Mouse (Mus musculus) right cerebral cortex, postnatal 14 days (tissue): ENCODE data around the gene Itk.

Experiments
- DNase-seq: peaks from one replicate; pipeline ENCODE4 v3.0.0; 2022

The Itk gene

GRCm38 (mm10) chr11:46390621-46391020, 1.3 kb upstream of the Itk start:
- no peak for DNase-seq

- no peak for DNase-seq
Measured at GRCm38 (mm10) chr11:46388438-46388837, 877 bp downstream of the Itk start.

DNA sequence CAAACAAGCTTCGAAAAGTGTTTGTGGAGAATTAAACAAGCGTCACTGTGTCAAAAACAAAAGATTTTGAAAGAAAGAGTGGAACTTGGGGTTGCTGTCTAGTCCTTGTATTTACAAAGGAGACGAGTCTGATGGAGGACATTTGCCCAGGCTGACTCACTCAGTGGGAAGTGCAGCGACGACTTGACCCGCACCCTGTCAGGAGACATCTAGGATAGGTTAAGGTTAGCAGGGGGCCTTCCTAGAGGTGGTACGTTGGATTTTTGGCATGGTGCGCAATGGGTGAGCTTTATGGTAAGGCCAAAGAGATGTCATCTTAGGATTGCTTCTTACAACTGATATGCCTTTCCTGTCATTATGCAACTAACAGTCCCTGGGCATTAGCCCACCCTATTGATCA, 2.3 kb downstream of the Itk start:
- DNase-seq, result no peak

- DNase-seq, result no peak
Measured at GRCm38 (mm10) chr11:46386556-46386955, 2.8 kb downstream of the Itk start.

DNA sequence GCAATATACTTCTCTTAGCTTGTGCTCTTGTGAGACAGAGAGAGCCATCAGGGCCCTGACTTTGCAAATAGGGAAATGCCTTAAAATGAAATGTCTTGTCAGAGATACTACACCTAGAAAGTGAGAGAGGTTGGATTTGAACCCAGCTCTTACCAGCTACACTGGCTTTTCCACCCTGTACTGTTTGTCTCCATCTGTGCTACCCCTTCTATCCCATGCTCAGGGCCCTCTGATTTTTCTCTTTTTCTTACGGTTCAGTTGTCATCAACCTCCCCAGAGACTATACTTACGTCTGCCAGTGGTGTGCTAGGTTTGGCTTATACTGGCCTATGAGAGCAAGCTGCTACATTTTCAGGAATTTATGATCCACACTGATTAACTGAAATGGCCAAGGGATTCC, 4.4 kb downstream of the Itk start:
- DNase-seq, result no peak

GRCm38 (mm10) chr11:46382466-46382865, 6.8 kb downstream of the Itk start:
- DNase-seq, result no peak

DNA sequence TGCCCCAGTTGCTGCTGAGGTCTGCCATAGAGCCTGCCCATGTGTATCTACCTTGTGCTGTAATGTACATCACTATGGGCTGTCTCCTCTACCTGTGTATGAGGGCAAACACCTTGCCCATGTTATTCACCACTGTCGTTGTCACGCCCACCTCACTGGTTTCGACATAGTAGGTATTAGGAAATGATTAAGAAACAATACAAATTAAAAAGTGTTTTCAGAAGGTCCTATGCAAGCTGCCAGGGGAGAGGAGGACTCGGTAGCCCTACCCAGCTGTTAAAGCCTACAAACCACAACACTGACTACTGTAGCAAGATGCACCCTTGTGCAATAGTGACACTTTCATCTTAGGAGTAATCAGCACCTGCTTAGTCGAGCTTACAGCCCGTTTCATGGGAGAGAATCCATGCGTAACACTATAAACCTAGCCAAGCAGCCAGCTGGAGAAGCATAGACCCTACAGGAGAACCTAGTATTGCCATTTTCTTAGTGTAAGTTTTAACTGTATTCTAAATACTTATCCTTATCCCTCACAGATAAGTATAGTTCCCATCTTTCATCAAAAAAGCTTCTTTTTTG, 9.1 kb downstream of the Itk start:
- no peak for DNase-seq

DNA sequence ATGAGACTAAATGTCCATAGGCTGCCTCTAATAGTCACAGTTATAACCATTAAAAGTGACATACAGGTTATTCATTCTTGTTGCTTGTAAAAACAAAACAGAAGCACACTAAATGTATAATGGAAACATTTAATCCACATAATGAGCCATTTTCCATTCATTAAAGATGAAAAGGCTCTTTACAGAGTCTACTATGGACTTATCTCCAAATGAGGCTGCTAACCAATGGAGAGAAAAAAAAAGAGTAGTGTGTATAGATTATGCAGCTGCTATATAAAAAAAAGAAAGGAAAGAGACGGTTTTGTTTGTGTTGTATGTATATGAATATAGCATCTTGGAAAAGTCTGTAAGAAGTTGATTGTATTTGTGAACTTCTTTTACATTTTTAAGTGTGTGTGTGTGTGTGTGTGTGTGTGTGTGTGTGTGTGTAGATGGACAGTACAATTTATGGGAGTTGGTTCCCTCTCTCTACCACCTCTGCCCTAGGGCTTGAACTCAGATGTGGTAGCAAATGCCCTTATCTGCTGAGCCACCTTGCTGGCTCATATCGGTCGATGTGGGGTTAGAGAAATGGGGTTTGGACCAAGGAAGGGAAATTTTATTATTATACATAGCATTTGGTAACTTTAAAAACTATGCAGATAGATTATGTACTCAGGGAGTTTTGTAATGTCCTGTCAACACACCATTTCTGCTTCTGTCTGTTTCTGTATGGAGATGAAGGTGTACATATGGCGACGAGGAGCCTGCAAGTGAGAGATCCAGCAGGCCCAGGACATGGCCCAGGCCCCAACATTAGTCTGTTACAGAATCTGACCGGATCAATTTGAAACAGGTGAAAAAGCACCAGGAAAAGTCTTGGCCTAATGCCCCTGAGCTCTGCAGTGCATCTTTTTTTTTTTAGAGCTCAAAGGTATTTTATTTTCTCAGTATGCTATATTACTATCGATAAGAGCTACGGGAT, 11.2 kb downstream of the Itk start:
- no peak for DNase-seq

- DNase-seq, result no peak
Measured at GRCm38 (mm10) chr11:46377316-46377715, 12.0 kb downstream of the Itk start.

- no peak for DNase-seq
Measured at GRCm38 (mm10) chr11:46375015-46375414, 14.3 kb downstream of the Itk start.

DNA sequence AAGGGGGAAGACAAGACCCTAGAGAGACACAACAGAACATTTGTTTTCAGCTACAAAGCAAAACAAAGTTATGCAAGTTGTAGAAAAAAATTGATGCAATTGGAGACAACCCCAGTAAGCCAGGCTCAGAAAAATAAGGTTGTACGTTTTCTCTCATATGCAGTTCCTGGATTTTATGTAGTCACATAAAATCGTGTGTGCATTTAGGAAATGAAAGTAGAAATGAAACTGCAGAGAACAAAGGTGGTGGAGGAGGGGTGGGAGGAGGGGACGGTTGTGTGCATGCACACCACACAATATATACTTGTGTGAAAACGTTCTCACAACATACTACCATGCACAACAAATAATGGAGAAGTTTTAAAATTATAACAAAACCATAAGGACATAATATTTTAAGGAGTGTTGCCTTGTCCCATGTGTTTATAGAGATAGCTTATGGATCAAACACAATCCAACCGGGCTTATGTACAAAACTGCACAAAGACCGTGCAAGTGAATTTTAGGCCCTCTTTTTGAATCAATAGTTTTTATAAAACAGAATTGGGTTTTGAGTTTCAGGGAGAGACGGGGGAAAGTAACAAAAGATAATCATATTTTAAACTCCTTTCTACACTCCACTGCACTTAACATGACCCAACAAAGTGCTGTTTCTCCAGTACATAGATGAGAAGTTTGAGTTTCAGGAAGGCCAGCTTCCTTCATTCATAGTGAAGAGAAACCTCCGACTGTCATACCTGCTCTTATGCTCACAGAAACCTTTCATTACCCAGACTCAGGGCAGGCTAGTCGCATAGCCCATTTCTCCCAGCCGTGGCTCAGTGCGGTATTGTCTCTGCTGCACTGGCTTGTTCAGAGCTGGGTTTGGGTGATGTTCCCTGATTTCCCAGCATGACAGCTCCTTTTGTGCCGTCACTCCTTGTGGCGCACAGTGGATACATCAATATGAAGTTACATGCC, 16.0 kb downstream of the Itk start:
- no peak for DNase-seq

GRCm38 (mm10) chr11:46372331-46372953, 16.9 kb downstream of the Itk start:
- DNase-seq, result no peak

- no peak for DNase-seq
Measured at GRCm38 (mm10) chr11:46371250-46371649, 18.1 kb downstream of the Itk start.

DNA sequence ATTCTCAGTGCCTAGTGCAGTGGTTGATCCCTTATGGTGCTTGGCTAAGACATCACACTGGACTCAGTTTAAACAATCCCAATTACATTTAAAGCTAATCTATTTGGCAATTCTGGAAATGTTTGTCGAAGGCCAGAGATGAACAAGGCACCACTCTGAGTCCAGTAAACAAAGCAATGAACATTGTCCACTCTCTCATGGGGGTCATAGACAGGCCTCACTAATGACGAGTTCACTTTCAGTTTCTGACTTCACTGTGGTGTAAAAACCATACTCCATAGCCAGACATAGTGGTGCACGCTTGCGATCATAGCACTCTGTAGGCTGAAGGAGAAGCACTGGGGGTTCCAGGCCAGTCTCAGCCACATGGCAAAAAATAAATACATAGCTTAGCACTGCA, 18.9 kb downstream of the Itk start:
- no peak for DNase-seq

DNA sequence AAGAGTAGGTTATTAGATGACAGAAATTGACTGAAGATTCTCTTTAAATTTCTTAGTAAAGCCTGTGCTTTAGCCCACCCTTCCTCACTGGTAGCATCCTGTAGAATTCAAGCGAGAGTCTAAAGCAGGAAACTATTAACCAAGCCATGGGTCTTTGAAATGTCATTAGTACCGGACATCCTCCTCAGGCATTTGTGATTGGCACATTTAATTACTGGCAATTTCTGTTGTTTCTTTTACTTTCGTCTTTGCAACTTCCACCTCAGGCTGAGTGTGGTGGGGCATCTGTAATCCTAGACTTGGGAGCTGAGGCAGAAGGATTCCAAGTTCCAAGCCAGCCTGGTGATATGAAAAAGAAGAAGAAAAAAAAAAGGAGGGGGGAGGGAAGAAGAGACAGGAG, 23.0 kb downstream of the Itk start:
- no peak for DNase-seq

GRCm38 (mm10) chr11:46365744-46366143, 23.6 kb downstream of the Itk start:
- DNase-seq, result no peak

DNA sequence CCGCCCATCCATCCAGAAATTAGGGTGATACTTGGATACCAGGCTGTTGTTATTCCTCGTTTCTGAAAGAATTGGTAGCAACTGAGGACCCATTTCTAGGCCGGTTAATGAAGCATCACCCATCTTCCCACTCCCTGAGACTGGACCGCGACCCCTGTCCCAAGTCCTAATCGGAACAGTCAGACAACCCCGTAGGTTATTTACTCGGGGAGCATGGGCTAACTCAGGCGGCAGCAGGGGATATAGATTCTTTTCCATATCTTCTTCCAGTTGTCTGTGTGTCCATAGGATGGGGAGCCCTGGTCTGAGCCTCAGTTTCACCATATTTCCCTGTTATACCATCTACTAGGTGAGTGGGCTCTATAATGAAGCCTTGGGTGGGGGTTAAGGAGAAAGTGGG, 25.5 kb downstream of the Itk start:
- no peak for DNase-seq

GRCm38 (mm10) chr11:46362061-46363022, 27.0 kb downstream of the Itk start:
- no peak for DNase-seq

DNA sequence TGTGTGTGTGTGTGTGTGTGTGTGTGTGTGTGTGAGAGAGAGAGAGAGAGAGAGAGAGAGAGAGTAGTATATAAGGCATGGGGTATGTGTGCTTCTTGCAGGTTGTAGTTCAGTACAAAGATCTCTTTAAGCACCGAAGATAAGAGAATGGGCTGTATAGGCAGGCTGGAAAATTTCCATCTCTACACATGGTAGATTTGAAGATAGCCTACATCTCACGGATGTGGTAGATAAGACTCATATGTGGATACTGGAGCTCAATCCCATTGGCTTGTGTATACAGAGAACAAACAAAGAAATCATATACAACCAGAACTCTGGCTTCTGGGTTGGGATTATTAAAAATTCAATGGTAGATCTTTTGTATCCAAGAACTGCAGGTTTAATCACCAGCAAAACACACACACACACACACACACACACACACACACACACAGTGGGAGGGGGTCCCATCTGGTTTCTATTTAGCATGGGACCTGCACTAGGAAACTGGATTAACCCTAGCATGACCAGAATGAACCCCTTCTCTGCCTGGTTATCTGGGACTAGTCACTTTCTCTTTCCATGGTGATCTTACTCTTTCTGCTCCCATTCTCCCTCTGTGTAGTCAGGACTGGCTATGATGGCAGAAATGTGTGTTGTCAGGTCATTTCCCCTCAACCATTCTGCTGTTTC, 28.2 kb downstream of the Itk start:
- DNase-seq, result no peak

GRCm38 (mm10) chr11:46358369-46358768, 30.9 kb downstream of the Itk start:
- no peak for DNase-seq
